Mouse (Mus musculus) inflammation-experienced regulatory T-cells, adult 6 months (primary cell): Measurements from ENCODE around the gene Tdrd9. TPM values are rescaled to one million over a fixed set of nuclear protein-coding genes. Genes with fewer than 3 reads are reported as not detected.
"Not testable (repeated sequence)": the region's sequence is repeated elsewhere in the genome, so short reads cannot be mapped to it uniquely, and the experiment has no call there.

ENCODE experiments used
- ATAC-seq: one replicate; pipeline ENCODE4 v1.8.0; 2017
- polyA plus RNA-seq, 3 experiments: library from polyadenylated mRNA; unstranded; fragments of 100-300 nt; shearing (Covaris generic); gene quantifications; one replicate each; pipeline ENCODE4 v1.2.1; 2017

Tdrd9 gene
- polyA plus RNA-seq, 3 experiments from 2014 or later: 0.10 TPM; not detected in 2

DNA sequence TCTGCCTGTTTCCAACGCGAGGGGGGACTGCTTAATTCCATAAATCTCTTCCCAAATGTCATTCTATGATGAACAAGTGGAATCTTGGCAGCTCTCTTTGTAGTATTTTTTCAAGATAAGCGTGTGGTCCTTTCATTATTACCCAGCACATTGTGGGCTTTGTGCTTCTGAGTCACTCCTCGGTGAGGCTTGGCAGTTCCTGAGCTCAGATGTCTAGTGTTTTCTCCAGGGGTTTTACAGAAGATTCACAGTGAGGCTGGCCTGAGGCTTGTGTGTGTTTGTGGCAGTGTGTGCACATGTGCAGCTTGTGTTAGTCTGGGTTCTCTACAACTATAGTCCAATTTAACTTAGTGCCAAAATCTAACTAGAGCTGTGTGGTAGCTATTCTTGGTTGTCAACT, 56.0 kb downstream of the Tdrd9 start:
- no peak for ATAC-seq

GRCm38 (mm10) chr12:112033409-112033975, 62.1 kb downstream of the Tdrd9 start:
- ATAC-seq: no peak

DNA sequence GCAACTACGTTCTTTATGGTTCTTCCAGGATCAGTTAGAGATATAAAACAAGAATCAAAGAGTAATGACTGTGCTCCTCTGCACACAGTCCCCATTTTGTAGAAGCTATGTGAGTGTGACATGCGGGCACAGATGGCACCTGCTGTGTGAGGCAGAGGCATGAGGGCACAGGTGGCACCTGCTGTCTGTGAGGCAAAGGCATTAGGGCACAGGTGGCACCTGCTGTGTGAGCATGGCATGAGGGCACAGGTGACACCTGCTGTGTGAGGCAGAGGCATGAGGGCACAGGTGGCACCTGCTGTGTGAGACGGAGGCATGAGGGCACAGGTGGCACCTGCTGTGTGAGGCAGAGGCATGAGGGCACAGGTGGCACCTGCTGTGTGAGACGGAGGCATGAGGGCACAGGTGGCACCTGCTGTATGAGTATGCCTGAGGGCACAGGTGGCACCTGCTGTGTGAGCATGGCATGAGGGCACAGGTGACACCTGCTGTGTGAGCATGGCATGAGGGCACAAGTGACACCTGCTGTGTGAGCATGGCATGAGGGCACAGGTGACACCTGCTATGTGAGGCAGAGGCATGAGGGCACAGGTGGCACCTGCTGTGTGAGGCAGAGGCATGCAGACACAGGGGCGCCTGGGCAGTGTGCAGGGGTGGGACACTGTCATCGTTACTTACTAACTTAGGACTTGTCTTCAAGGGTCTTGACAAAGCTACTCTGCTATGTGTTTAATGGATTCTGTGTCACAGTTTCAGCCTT, 64.2 kb downstream of the Tdrd9 start:
- not testable (repeated sequence) for ATAC-seq

GRCm38 (mm10) chr12:112038441-112038840, 67.1 kb downstream of the Tdrd9 start:
- no peak for ATAC-seq

GRCm38 (mm10) chr12:112039169-112039568, 67.8 kb downstream of the Tdrd9 start:
- no peak for ATAC-seq

- no peak for ATAC-seq
These were observed 71.3 kb downstream of the Tdrd9 start for GRCm38 (mm10) chr12:112042681-112043080.

DNA sequence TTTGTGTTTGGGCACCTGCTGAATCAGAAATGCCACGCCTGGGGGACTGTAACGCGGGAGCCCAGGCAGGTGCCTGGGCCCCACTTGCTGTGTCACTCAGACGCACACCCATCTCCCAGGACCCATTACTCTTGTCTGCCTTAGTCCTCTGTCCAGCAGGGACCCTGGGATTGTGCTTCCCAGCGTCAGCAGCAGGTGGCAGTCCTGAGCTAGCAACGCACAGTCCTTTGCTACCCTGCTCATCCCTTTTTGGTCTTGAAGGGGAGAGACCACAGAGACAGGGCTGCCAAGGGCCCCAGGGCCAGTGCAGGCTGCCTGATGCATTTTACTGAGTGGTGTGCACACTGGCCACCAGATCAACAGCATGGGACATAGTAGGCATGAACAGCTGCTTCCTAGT, 106.3 kb downstream of the Tdrd9 start:
- no peak for ATAC-seq

- no peak for ATAC-seq
These were observed 108.6 kb downstream of the Tdrd9 start for GRCm38 (mm10) chr12:112079911-112080310.

GRCm38 (mm10) chr12:112080911-112081310, 109.6 kb downstream of the Tdrd9 start:
- ATAC-seq: no peak

DNA sequence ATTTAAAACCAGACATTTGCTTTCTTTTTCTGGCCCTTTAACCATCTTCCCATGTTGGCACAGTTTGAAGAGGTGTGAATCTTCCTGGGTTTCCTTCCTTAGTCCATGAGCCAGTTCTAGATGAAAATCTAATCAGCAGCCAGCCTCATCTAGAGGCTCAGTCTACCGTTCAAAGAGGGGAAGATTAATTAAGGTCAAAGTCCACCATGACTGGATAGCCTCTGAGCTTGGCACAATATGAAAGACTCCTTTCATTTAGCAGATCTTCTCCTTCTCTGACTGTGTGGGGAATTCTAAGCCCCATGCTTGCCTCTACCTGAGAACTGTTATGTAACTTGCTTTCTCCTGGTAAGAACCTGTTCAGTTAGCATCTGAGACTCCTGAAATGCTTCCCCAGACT, 110.9 kb downstream of the Tdrd9 start:
- ATAC-seq: no peak

DNA sequence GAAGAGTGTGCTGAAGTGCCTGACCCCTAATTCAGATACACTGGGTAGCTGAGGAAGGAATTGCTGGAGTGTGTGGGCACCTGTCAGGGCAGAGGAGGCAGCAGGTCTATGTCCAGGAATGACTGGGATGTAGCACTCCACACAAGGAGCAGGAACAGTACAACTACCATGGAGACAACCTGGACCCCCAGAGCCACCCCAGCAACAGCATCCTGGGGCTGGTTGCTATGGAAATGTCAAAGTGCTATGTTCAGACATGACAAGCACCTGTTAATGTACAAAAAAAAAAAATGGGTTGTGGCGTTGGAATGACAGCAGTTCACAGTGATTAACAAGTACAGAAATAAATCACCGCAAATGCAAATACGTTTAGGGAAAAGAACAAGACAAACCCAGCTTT, 114.9 kb downstream of the Tdrd9 start:
- ATAC-seq: no peak

- no peak for ATAC-seq
These were observed 115.4 kb downstream of the Tdrd9 start for GRCm38 (mm10) chr12:112086726-112087125.

- ATAC-seq: no peak
These were observed 117.4 kb downstream of the Tdrd9 start for GRCm38 (mm10) chr12:112088609-112089324.

DNA sequence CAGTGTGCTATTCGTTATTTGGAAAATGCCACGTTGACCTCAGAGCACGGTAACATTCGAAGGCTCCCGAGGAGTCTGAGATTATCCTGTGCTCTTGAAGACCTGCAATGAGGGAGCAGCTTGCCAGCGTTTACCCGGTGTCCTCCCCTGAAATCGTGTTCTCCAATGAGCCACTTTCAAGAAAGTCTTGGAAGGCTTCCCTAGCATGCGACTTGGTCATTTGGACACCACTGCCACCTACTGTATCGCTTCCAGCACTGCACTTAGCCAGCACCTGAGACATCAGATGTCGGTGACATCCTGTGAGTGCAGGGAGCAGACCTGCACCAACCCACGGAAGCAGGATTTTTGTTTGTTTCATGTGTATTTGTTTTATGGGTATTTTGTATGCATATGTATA, 119.7 kb downstream of the Tdrd9 start:
- ATAC-seq: no peak

- ATAC-seq: no peak
These were observed 123.0 kb downstream of the Tdrd9 start for GRCm38 (mm10) chr12:112094261-112094880.

DNA sequence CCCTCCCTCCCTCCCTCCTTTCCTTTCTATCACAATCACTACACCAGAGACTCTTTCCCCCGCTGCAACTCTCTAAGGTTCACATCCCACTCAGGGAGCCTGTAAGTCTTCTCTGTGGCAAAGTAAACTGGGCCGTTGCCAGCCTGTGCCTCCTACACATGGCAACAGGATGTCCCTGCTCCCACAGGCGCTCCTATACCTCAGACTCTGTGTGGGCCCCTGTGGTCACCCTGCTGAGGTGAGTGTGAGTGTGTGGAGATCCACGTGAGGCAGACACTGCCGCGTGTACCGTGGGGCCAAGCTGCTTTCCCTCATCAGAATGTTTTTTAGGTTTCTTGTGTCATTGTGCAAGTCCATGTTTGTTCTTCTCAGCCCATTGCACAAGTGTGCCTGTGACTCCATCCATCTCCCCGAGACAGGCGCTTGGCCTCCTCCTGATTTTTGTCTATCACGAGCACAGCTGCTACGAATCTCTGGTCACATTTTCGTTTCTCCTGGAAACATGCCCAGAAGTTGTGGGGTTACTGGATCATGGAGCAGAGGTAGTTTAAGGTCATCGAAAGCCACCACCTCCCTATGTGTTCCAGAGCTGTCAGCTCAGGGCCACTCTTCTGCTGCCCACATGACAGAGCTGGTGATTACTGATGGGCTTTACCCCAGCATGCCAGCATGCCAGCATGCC, 124.8 kb downstream of the Tdrd9 start:
- ATAC-seq: no peak

DNA sequence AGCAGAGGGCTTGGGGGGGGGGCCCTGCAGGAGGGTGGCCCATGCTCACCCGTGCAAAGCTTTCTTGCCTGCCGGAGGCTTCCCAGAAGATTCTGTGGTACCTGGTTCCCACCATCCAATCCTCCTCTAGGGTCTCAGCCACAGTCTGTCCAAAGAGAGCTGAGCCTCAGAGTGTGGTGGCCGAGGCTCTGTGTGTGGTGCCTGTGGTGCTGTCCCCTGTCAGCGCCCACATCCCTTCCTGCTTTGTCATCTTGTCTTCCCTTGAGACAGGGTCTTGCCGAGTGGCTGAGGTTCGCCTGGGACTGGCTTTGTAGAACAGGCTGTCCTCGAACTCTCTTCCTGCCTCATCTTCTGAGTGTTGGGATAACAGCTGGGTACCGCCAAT, 125.4 kb downstream of the Tdrd9 start:
- no peak for ATAC-seq

DNA sequence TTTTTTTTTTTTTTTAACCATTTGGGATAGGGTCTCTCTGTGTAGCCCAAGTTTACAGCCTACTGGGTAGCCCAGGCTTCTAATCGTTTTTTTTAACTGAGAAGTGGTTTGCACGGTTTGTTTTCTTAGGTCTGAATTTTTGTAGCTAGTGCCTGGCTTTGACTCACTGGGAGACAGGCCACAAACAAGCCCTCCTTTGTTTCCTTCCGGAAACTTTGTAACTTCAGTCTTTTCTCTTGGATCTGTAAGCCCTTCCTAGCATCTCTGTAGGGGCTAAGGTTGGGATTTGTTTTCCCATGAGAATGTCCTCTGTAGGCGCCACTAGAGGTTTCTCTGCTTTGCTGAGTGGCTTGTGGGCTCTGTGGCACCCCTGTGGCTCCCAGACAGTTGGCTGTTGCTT, 128.7 kb downstream of the Tdrd9 start:
- no peak for ATAC-seq

GRCm38 (mm10) chr12:112101045-112101444, 129.7 kb downstream of the Tdrd9 start:
- ATAC-seq: no peak

DNA sequence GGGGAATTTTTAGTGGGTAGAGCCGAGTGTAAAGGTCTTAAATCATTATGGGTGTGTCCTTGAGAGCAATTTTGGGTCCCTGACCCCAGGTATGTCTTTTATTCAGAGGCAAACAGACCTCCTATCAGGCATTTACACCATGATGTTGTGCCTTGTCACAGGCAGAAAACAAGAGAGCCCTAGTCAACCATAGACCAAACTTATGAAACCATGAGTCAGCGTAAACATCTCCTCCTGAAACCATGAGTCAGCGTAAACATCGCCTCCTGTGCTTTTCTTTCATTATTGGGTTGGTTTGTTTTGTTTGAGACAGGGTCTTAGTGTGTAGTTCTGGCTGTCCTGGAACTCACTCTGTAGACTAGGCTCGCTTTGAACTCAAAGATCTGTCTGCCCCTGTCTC, 131.8 kb downstream of the Tdrd9 start:
- no peak for ATAC-seq

GRCm38 (mm10) chr12:112104890-112105289, 133.5 kb downstream of the Tdrd9 start:
- ATAC-seq: no peak

DNA sequence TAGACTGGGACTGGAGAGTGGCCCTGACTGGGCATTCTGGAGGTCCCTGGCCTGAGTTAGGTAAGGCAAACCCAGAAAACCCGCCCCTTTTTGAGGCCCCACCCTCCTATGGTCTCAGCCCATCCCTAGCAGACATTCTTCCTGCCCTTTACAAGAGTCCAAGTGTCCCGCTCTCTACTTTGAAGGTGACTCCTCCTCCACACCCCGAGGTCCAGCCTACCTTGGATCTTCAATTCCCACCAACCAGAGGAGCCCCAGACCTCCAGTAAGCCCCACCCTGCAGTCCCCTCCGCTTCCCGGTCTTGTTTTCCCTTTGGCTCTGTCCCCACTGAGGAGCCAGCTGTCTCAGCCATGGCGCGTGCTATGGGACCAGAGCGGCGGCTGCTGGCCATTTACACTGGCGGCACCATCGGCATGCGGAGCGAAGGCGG, 135.2 kb downstream of the Tdrd9 start, which contains the start of gene Aspg:
TSS of gene Aspg (plus strand) at position 139 of the 431 bp plus-strand sequence.
- no peak for ATAC-seq

- ATAC-seq: no peak
These were observed 136.3 kb downstream of the Tdrd9 start for GRCm38 (mm10) chr12:112107685-112108084.
